Mouse (Mus musculus) right cerebral cortex, postnatal 25 days (tissue): ENCODE results near the gene Uvrag.
"Not testable (repeated sequence)": the region's sequence is repeated elsewhere in the genome, so short reads cannot be mapped to it uniquely, and the experiment has no call there.

Experiments
- DNase-seq: peaks from one replicate; pipeline ENCODE4 v3.0.0; 2022

The Uvrag gene

GRCm38 (mm10) chr7:98967672-98968071 is 173.3 kb downstream of the Uvrag start:
- DNase-seq: no peak

DNA sequence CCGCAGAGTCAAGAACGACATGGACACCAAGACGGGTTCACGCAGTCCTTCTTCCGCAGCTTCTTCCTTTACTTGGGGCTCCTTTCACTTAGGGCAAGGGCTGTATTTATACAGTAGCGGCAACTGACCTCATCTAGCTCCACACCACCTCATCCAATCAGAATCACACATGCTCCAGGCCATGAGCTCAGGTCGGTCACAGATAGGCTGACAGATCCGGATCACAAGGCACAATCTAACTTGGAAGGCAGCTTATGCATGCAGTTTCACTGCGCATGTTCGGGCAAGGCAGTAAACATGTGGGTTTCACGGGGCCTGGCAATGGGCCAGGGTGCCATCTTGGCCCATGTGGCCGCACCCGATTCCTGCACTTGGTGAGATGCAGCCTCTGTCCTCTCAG is 177.4 kb downstream of the Uvrag start:
- not testable (repeated sequence) for DNase-seq

DNA sequence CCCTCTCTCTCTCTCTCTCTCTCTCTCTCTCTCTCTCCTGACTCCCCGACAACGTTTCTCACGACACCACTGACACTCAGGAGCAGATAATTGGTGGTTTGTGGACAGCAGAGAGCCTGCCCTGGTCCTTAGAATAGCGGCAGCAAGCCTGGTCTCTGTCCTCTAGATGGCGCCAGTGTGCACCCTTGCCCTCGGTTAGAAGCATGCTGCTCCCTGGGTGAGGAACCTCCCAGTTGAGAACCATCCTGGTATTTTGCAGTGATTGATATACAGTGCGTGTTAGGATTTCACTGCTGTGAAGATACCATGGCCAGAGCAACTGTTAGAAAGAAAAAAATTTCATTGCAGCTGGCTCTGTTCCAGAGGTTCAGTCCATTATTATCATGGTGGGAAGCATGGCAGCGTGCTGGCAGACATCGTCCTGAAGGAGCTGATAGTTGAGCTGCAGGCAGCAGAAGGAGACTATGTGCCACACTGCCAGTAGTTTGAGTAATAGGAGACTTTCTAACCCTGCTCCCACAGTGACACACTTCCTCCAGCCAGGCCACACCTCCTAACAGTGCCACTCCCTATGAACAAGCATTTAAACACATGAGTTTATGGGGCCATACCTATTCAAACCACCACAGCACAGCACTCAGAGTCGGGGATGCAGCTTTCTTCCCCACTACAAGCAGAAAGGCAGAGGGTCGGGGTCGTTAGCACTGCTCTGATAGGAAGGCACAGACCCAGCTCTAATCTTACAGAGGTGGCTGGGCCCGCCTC is 178.2 kb downstream of the Uvrag start:
- peak; percentile 20 for DNase-seq

GRCm38 (mm10) chr7:98962074-98962473 is 178.9 kb downstream of the Uvrag start:
- DNase-seq: no peak

DNA sequence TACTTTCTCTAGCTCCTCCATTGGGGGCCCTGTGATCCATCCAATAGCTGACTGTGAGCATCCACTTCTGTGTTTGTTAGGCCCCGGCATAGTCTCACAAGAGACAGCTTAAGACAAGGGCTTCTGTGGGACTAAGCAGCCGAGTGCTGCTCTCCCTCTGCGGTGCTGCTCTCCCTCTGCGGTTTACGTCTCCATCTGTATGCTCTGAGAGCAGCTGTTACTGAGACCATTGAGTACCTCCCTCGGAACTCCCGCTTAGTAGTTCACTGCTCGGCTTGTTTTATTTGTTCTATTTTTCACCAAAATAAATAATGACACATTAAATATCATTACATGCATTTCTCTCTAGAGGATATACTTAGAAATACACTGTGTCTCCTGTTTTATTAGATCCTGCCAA is 180.7 kb downstream of the Uvrag start:
- DNase-seq: no peak

DNA sequence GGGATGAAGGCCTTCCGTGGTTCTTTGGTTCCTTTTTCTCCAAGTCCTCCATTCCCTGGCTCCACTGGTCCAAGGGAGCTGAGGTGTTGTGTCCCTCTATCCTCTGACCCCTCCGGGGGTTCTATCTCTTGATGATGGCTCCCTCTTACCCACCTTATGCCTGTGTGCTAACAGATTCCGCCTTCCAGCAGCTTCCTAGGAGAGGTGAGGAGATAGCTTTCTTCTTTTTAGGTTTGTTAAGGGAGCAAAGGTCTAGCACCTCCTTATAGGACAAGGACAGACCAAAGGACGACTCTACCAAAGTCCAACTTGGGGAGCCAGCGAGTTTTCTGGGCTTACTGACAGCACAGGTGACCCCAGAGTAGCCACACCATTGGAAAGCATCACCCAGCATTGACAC is 181.7 kb downstream of the Uvrag start:
- no peak for DNase-seq

GRCm38 (mm10) chr7:98958172-98958571 is 182.8 kb downstream of the Uvrag start:
- DNase-seq: no peak

DNA sequence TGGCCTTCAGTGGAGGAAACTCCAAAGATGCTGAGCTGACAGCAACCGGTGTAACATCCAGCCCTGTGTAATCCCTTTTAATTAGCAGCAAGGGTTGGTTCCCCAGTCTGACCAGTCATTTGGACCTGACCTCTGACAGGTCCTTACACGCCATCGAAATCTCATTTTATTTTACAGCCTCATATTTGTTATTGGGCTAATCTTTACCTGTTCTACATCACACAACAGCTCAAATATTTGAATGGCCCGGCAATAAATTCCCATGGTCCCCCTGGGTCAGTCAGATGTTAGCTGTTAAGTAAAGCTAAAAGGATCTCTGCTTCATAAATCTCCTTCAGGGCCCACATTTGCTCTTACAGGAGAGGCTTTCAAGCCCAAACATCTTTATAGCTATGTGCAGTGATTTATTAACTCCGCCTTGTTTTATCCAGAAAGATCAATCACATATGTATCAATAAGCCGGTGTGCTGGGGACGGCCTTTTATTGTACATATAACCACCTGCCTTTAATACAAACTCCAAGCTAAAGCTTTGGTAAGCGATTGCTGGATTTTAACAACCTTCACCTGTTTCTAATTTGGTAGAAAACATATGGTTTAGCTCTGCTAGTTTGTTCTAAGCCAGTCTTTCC is 183.7 kb downstream of the Uvrag start:
- DNase-seq: no peak

- no peak for DNase-seq
These were observed 184.3 kb downstream of the Uvrag start for GRCm38 (mm10) chr7:98956609-98957008.

- DNase-seq: no peak
These were observed 187.3 kb downstream of the Uvrag start for GRCm38 (mm10) chr7:98953649-98954048.

GRCm38 (mm10) chr7:98944986-98945385 is 196.0 kb downstream of the Uvrag start:
- DNase-seq: no peak

- DNase-seq: no peak
These were observed 197.3 kb downstream of the Uvrag start for GRCm38 (mm10) chr7:98943687-98944086.

DNA sequence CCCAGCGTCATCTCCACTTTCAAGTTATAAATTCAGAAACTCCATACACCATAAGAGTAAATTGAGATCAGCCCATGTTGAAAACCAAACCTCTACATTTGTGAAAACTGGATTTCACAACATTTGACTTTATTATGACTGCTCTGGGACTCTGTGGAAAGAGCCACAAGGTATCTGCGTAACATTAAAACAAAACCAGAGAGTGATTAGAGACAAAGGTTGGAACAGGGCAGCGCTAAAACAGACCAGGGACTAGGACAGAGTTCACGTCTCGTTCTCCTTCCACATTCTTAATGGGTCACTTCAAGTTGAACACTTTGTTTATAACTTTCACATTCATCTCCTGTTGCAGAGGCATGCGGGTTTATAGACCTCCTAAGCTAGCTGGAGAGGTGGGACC is 198.2 kb downstream of the Uvrag start:
- no peak for DNase-seq

DNA sequence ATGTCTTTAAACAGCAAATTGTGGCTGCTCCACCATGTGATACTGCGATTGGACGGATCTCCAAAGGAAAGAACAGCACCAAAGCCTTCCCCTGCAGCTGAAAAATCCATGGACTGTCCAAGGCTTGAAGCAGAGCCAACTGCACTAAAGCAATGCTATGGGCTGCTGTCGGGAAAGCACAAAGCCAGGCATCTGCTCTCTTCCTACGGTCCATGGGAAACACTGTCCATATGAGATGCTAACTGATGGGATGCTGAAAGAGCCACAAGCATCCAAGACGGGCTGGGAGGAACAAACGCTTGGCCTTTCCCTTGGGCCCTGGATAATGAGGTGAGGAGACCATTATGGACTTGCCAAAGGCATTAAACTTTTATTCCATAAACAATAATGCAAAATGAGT is 201.7 kb downstream of the Uvrag start:
- DNase-seq: no peak

DNA sequence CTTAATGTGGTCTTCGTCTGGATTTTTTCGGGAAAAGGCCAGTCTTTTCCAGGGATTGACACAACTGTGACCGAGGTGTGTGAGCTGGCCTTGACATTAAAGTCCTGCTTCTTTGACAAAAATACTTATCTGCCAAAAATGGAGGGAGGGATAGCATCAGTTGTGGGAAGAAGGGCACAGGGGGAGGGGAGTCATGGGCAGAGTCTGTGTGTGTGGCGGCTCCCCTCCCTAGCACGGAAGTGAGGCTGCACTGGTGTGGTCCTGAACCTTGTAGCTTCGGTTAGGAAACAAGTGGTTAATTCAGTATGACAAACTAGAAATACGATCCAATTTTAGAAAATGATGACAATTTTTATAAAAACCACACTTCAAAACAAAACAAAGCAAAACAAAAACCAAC is 202.3 kb downstream of the Uvrag start:
- no peak for DNase-seq

- DNase-seq: no peak
These were observed 203.7 kb downstream of the Uvrag start for GRCm38 (mm10) chr7:98937079-98937813.

GRCm38 (mm10) chr7:98935757-98936156 is 205.2 kb downstream of the Uvrag start:
- DNase-seq: no peak

GRCm38 (mm10) chr7:98935193-98935592 is 205.7 kb downstream of the Uvrag start:
- no peak for DNase-seq

DNA sequence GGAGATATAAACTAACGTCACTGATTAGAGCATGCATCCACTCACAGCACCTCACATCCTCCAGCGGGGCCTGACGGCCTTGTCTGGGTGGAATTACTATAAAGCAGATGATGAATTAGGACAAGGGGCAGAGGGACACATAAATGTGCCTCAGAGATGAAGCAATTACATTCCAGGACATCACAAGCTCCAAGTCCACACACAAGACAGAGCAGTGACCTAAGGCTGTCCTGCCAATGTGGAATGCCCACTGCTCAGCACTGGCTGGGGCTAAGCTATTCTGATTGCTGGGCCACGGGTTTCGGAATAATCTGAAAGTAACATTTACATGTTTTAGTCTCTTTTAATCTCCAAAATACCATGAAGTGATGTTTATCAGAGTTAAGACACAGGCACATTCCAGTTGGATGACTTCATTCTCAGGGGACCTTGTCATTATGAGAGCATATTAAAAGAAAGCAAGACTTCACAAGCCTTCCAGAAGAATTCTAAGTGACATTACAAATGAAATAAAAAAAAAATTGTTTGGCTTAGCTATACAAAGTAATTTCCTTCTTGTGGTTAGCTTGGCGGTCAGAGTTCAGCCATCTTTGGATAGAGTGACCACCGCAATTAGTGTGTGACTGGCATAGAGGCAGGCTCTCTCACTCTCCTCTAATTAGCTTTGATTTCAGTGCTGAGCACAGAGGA is 212.5 kb downstream of the Uvrag start:
- DNase-seq: no peak

- DNase-seq: no peak
These were observed 213.9 kb downstream of the Uvrag start for GRCm38 (mm10) chr7:98926906-98927528.

GRCm38 (mm10) chr7:98924380-98924869 is 216.5 kb downstream of the Uvrag start:
- peak; percentile 24 for DNase-seq

- no peak for DNase-seq
These were observed 218.0 kb downstream of the Uvrag start for GRCm38 (mm10) chr7:98922984-98923383.

GRCm38 (mm10) chr7:98917407-98917806 is 223.5 kb downstream of the Uvrag start:
- DNase-seq: no peak
